Mouse (Mus musculus): Measurements from ENCODE around the gene Tmem43. TPM values are rescaled to one million over a fixed set of nuclear protein-coding genes. Genes with fewer than 3 reads are reported as not detected.
A peak's percentile ranks its signal among the peaks of the same experiment; 100 is the strongest.

The Tmem43 gene
- polyA plus RNA-seq, 1 experiment from 2014 or later = 52.7 TPM

DNA sequence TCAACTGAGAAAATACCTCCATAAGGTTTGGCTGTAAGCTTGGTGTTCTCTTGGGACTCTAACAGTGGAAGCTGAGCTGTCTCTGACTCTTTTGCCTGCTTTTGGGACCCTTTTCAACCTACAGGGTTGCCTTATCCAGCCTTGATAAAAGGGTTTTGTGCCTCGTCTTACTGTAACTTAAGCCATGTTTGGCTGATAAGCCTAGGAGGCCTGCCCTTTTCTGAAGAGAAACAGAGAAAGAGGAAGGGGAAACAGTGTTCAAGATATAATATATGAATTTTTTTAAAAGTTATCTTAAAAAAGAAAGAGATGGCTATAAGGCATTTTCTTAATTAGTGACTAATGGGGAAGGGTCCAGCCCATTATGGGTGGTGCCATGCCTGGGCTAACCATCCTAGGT lies 29.8 kb downstream of the Tmem43 start:
- Histone ChIP-seq H3K27ac (ENCODE audit: low read length) (no peak overlapping the region), H3K27me3 (ENCODE audit: control insufficient read depth, insufficient read depth, low read length) (no peaks in the 10 kb centered on the region), H3K4me2 (replicated peaks; ENCODE audit: low read depth, low read length) (no peak overlapping the region), H3K9ac (replicated peaks; ENCODE audit: low read depth, low read length) (no peak overlapping the region), H3K9me3 (ENCODE audit: control insufficient read depth, low read depth, low read length) (no peaks in the 10 kb centered on the region), H3K4me3 (ENCODE audit: low read depth, low read length) (no peak overlapping the region), H3K36me3 (ENCODE audit: control insufficient read depth, insufficient read depth, low read length) (peaks cover 90% of the 10 kb centered on the region), H3K4me1 (ENCODE audit: control insufficient read depth, insufficient read depth, low read length) (no peaks in the 10 kb centered on the region)
- no peak for ATAC-seq (ENCODE audit: insufficient number of reproducible peaks, insufficient read depth, low FRiP score, low read depth)
- 83% methylated on average over 1 of the region's 1 CpGs for WGBS

DNA sequence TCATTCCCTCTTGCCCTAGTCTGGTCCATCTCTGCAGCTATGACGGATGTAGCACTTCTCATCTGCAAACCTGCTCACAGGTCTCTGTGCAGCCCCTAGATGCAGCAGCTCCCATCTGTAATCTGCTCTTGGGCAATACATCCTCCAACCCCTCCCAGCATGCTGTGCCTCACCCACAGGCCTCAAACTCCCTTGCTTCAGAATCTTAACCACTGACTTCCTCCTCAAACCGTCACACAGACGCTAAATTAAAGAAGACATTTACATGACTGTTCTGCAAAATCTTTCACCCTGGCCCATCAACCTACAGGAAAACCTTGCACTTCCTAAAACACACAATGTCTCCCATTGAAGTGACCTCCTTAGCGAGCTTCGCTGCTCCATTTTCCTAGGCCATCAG lies 32.5 kb downstream of the Tmem43 start:
- H3K4me3 ChIP-seq (ENCODE audit: low read depth, low read length) = no peak overlapping the region
- no peaks in the 10 kb centered on the region for H3K27me3 ChIP-seq (ENCODE audit: control insufficient read depth, insufficient read depth, low read length)
- H3K4me2 ChIP-seq (replicated peaks; ENCODE audit: low read depth, low read length) = no peak overlapping the region
- H3K9ac ChIP-seq (replicated peaks; ENCODE audit: low read depth, low read length) = no peak overlapping the region
- H3K9me3 ChIP-seq (ENCODE audit: control insufficient read depth, low read depth, low read length) = no peaks in the 10 kb centered on the region
- no peak for ATAC-seq (ENCODE audit: insufficient number of reproducible peaks, insufficient read depth, low FRiP score, low read depth)
- 95% methylated on average over 5 of the region's 5 CpGs for WGBS
- peaks cover 66% of the 10 kb centered on the region for H3K36me3 ChIP-seq (ENCODE audit: control insufficient read depth, insufficient read depth, low read length)
- no peak overlapping the region for H3K27ac ChIP-seq (ENCODE audit: low read length)
- H3K4me1 ChIP-seq (ENCODE audit: control insufficient read depth, insufficient read depth, low read length) = no peaks in the 10 kb centered on the region

DNA sequence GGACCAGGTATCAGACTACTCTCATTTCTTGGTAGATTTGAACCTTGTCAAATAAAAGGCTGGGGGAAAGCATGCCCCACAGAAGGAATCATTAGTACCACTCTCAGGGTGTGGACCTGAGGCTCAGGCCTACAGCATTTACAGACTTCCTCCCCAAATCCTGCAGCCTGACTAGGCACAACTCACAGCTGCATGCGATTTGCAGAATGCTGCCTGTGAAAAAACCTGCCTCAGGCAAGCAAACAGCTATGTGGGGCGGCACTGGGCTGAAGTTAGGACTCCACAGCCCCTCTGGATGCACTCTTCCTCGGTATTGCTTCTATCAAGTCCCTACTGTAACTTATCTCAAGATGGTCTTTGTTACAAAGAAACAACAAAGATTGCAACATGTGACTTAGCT lies 34.5 kb downstream of the Tmem43 start:
- Histone ChIP-seq H3K27me3 (ENCODE audit: control insufficient read depth, insufficient read depth, low read length) (no peaks in the 10 kb centered on the region), H3K4me3 (ENCODE audit: low read depth, low read length) (no peak overlapping the region), H3K27ac (ENCODE audit: low read length) (no peak overlapping the region), H3K4me2 (replicated peaks; ENCODE audit: low read depth, low read length) (no peak overlapping the region), H3K9ac (replicated peaks; ENCODE audit: low read depth, low read length) (no peak overlapping the region), H3K9me3 (ENCODE audit: control insufficient read depth, low read depth, low read length) (no peaks in the 10 kb centered on the region), H3K36me3 (ENCODE audit: control insufficient read depth, insufficient read depth, low read length) (peaks cover 53% of the 10 kb centered on the region), H3K4me1 (ENCODE audit: control insufficient read depth, insufficient read depth, low read length) (no peaks in the 10 kb centered on the region)
- 89% methylated on average over 3 of the region's 3 CpGs for WGBS
- no peak for ATAC-seq (ENCODE audit: insufficient number of reproducible peaks, insufficient read depth, low FRiP score, low read depth)

DNA sequence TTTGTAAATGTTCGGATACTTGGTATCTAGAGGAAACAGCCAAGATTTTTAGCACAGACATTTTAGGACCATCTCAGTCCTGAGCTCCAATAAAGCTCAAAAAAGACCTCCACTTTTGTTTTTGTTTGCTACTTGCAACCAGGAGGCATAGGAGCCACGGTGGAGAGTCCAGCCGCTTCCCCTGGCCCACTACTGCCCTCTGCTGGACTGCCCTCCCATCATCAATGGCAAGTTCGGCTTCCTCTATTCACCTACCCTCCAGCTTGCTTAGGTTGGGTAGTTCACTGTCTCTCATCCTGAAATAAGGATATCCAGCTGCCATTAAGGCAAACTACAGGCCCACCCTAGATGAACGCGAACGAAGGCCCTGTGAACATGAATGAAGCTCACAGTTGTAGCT lies 35.8 kb downstream of the Tmem43 start:
- no peak overlapping the region for H3K9ac ChIP-seq (replicated peaks; ENCODE audit: low read depth, low read length)
- no peaks in the 10 kb centered on the region for H3K9me3 ChIP-seq (ENCODE audit: control insufficient read depth, low read depth, low read length)
- no peak overlapping the region for H3K27ac ChIP-seq (ENCODE audit: low read length)
- no peak for ATAC-seq (ENCODE audit: insufficient number of reproducible peaks, insufficient read depth, low FRiP score, low read depth)
- peaks cover 40% of the 10 kb centered on the region for H3K36me3 ChIP-seq (ENCODE audit: control insufficient read depth, insufficient read depth, low read length)
- H3K4me2 ChIP-seq (replicated peaks; ENCODE audit: low read depth, low read length) = no peak overlapping the region
- no peak overlapping the region for H3K4me3 ChIP-seq (ENCODE audit: low read depth, low read length)
- 44% methylated on average over 7 of the region's 7 CpGs for WGBS
- peaks cover 1% of the 10 kb centered on the region; the same call in 1 of the 2 replicates for H3K4me1 ChIP-seq (ENCODE audit: control insufficient read depth, insufficient read depth, low read length)
- no peaks in the 10 kb centered on the region for H3K27me3 ChIP-seq (ENCODE audit: control insufficient read depth, insufficient read depth, low read length)

DNA sequence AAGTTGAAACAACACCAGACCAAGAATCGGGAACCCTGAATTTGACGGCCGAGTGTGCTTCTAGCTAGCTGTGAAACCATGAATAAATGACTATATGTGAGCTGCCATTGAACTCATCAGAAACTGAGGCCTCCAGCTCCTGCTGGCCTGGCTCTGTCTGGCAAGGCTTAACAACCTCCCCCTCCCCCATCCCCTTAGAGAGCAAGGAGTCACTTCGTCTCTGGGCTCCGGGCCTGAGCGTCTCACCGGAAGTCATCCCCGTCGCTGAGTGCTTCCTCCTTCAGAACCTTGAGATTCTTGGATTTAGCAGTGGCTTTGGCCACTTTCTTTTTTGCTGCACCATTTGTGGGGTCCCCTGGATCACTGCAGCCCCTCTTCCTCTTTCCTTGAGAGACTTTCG lies 36.7 kb downstream of the Tmem43 start:
- WGBS = 71% methylated on average over 10 of the region's 10 CpGs
- no peak for ATAC-seq (ENCODE audit: insufficient number of reproducible peaks, insufficient read depth, low FRiP score, low read depth)
- Histone ChIP-seq H3K9me3 (ENCODE audit: control insufficient read depth, low read depth, low read length) (no peaks in the 10 kb centered on the region), H3K9ac (replicated peaks; ENCODE audit: low read depth, low read length) (no peak overlapping the region), H3K4me2 (replicated peaks; ENCODE audit: low read depth, low read length) (no peak overlapping the region), H3K4me1 (ENCODE audit: control insufficient read depth, insufficient read depth, low read length) (peaks cover 6% of the 10 kb centered on the region; the same call in 1 of the 2 replicates), H3K27ac (ENCODE audit: low read length) (no peak overlapping the region), H3K27me3 (ENCODE audit: control insufficient read depth, insufficient read depth, low read length) (no peaks in the 10 kb centered on the region), H3K4me3 (ENCODE audit: low read depth, low read length) (no peak overlapping the region), H3K36me3 (ENCODE audit: control insufficient read depth, insufficient read depth, low read length) (peaks cover 32% of the 10 kb centered on the region)

DNA sequence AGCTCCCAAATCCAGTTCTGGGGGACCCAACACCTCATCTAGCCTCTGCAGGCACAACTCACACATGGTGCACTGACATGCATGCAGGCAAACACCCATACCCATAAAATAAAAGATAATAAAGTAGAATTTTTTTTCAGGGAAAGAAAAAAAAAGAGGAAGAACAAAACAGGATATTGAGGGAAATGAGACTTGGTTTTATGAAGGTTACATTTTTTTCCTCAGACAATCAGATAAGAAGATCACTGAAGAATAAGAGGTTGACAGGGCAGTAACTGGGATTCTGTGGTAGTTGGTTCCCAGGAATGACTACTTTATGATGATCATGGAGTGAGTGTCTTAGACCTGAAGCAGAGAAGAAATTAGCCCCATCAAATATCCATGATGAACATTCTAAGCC lies 40.6 kb downstream of the Tmem43 start:
- H3K27ac ChIP-seq (ENCODE audit: low read length) = no peak overlapping the region
- no peaks in the 10 kb centered on the region for H3K9me3 ChIP-seq (ENCODE audit: control insufficient read depth, low read depth, low read length)
- no peaks in the 10 kb centered on the region for H3K27me3 ChIP-seq (ENCODE audit: control insufficient read depth, insufficient read depth, low read length)
- H3K4me2 ChIP-seq (replicated peaks; ENCODE audit: low read depth, low read length) = 0 out of 2 replicates have a peak overlapping the region, but pooled peaks have one; percentile 52
- ATAC-seq (ENCODE audit: insufficient number of reproducible peaks, insufficient read depth, low FRiP score, low read depth) = no peak
- no peak overlapping the region for H3K9ac ChIP-seq (replicated peaks; ENCODE audit: low read depth, low read length)
- peaks cover 11% of the 10 kb centered on the region for H3K4me1 ChIP-seq (ENCODE audit: control insufficient read depth, insufficient read depth, low read length)
- peaks cover 16% of the 10 kb centered on the region for H3K36me3 ChIP-seq (ENCODE audit: control insufficient read depth, insufficient read depth, low read length)
- H3K4me3 ChIP-seq (ENCODE audit: low read depth, low read length) = no peak overlapping the region

DNA sequence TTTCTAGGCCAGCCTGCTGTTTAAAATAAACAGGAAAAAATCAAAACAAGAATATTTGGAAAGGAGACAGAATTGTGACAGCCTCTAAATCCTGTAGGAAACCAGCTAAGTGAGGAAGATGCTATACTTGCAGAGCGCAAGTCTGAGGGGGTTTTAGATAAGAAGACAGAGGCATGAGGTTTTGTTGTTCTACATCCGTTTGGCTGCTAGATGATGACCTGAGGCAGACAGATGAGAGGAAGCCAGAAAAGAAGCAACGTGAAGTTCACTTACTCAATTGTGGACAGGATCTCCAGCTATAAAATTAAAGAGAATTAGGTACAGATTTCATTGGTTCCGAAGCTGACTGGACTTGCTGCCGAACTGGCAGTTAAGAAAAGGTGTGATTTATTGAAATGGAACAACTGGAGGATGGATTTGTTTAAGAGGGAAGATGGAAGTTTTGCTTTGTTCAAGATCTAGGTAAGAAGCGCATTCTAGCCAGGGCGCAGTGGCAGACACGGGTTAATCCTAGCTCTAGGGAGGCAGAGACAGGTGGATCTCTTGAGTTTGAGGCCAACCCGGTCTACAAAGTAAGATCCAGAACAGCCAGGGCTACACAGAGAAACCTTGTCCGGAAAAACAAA lies 41.3 kb downstream of the Tmem43 start:
- Histone ChIP-seq H3K27ac (ENCODE audit: low read length) (no peak overlapping the region), H3K4me2 (replicated peaks; ENCODE audit: low read depth, low read length) (peak overlapping the region; percentile 52), H3K9ac (replicated peaks; ENCODE audit: low read depth, low read length) (peak overlapping the region; percentile 22; the same call in 1 of the 2 replicates), H3K9me3 (ENCODE audit: control insufficient read depth, low read depth, low read length) (no peaks in the 10 kb centered on the region), H3K4me3 (ENCODE audit: low read depth, low read length) (peak overlapping the region; percentile 90), H3K27me3 (ENCODE audit: control insufficient read depth, insufficient read depth, low read length) (no peaks in the 10 kb centered on the region), H3K4me1 (ENCODE audit: control insufficient read depth, insufficient read depth, low read length) (peaks cover 11% of the 10 kb centered on the region), H3K36me3 (ENCODE audit: control insufficient read depth, insufficient read depth, low read length) (peaks cover 23% of the 10 kb centered on the region)
- 0 out of 2 replicates have a peak, but pooled peaks have one; percentile 11 for ATAC-seq (ENCODE audit: insufficient number of reproducible peaks, insufficient read depth, low FRiP score, low read depth)
- WGBS = 22% methylated on average over 10 of the region's 10 CpGs

DNA sequence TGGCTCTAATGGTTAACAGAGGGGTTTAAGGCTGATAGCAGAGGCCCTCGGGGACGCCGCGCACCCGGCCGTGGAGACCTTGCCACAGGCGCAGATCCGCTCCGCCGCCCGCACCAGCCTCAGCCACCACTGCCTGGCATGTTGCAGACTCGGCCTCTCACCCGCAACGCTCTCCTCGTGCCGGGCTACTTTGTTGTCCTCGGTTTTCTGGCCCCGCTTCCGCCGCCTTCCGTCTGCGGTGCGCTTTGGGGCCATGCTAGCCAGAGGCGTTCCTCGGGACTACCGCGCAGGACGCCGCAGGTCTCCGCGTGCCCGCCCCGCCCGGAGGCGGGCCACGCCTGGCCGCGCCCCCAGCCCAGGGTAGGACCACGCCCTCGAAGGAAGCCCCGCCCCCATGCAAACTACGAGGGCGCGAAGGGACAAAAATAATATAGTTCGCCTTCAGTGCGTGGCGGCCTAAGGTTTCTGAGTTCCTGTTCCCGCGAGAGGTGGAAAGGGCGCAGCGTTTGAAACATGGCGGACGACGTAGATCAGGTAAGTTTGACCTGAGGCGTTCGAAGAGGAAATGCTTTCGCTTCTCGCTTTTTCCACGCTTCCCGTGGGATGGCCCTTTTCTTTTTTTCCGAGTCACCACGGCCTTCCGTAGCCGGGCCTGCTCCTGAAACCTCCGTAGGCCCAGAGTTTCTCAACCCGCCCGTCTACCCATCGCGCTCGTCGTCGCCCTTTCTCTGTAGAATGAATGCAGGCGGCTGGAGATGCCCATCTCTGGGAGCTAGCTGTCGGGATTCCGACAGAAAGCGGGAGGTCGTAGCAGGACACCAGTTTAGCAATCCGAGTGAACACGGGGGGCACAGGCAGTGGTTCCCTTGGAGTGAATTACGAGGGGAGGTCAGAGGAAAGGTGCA lies 42.3 kb downstream of the Tmem43 start, which contains the start of the genes Xpc and Lsm3:
Gene Xpc (minus strand): TSS at position 344 of the 905 bp plus-strand sequence.
Gene Lsm3 (plus strand): TSS at position 384 of the 905 bp plus-strand sequence.
- no peaks in the 10 kb centered on the region for H3K9me3 ChIP-seq (ENCODE audit: control insufficient read depth, low read depth, low read length)
- WGBS = under 1% methylated on average over 78 of the region's 80 CpGs
- peaks cover 11% of the 10 kb centered on the region for H3K4me1 ChIP-seq (ENCODE audit: control insufficient read depth, insufficient read depth, low read length)
- ATAC-seq (ENCODE audit: insufficient number of reproducible peaks, insufficient read depth, low FRiP score, low read depth) = peak; percentile 98
- peak within 1 kb of the TSS; percentile 90 for H3K4me3 ChIP-seq (ENCODE audit: low read depth, low read length)
- peaks cover 27% of the 10 kb centered on the region for H3K36me3 ChIP-seq (ENCODE audit: control insufficient read depth, insufficient read depth, low read length)
- H3K27me3 ChIP-seq (ENCODE audit: control insufficient read depth, insufficient read depth, low read length) = no peaks in the 10 kb centered on the region
- peak within 1 kb of the TSS; percentile 62 for H3K27ac ChIP-seq (ENCODE audit: low read length)
- H3K4me2 ChIP-seq (replicated peaks; ENCODE audit: low read depth, low read length) = peak within 1 kb of the TSS; percentile 52
- peak within 1 kb of the TSS; percentile 76 for H3K9ac ChIP-seq (replicated peaks; ENCODE audit: low read depth, low read length)
